Mouse (Mus musculus) kidney, embryonic 14.5 days (tissue): ENCODE results near the gene Itpka. TPM values are rescaled to one million over a fixed set of nuclear protein-coding genes. Genes with fewer than 3 reads are reported as not detected.

Experiments
- ATAC-seq: fragments of 200-750 bp; cut with Nextera tagmentation; 2 replicates; pipeline ENCODE4 v1.8.0; 2017; ENCODE audit warnings: moderate number of reproducible peaks, mild to moderate bottlenecking, moderate TSS enrichment, moderate library complexity; ENCODE audit not compliant: low FRiP score, low TSS enrichment
- H3K27ac ChIP-seq: fragments of 300-500 bp; sonication (generic); 2 replicates; pipeline ENCODE4 v1.5.1; 2014; ENCODE audit warnings: low read depth, mild to moderate bottlenecking, low read length, moderate library complexity, mixed read lengths
- H3K27me3 ChIP-seq: fragments of 300-500 bp; sonication (generic); 2 replicates; pipeline ENCODE4 v1.6.1; 2014; ENCODE audit warnings: mild to moderate bottlenecking, low read length; ENCODE audit not compliant: control insufficient read depth, insufficient read depth
- H3K36me3 ChIP-seq: fragments of 300-500 bp; sonication (generic); 2 replicates; pipeline ENCODE4 v1.6.1; 2014; ENCODE audit warnings: low read length, mixed read lengths; ENCODE audit not compliant: control insufficient read depth, insufficient read depth
- H3K4me1 ChIP-seq: fragments of 300-500 bp; sonication (generic); 2 replicates; pipeline ENCODE4 v1.6.1; 2014; ENCODE audit warnings: low read length, mixed read lengths; ENCODE audit not compliant: control insufficient read depth, insufficient read depth
- H3K4me2 ChIP-seq: fragments of 300-500 bp; sonication (generic); replicated peaks from 2 replicates; pipeline ENCODE4 v1.6.1; 2014; ENCODE audit warnings: low read depth, mild to moderate bottlenecking, low read length
- H3K4me3 ChIP-seq: fragments of 300-500 bp; sonication (generic); 2 replicates; pipeline ENCODE4 v1.5.1; 2014; ENCODE audit warnings: mild to moderate bottlenecking, low read length
- H3K9ac ChIP-seq: fragments of 300-500 bp; sonication (generic); 2 replicates; pipeline ENCODE4 v1.6.1; 2014; ENCODE audit warnings: low read depth, mild to moderate bottlenecking, low read length, moderate library complexity
- H3K9me3 ChIP-seq: fragments of 300-500 bp; sonication (generic); 2 replicates; pipeline ENCODE4 v1.6.1; 2016; ENCODE audit warnings: low read length; ENCODE audit not compliant: control insufficient read depth
- WGBS: fragments of 180-500 bp; shearing (Covaris S2); extraction: QIAGEN DNeasy Blood & Tissue Kit; methylation state at CpG from one replicate; pipeline ENCODE4 v1.1.7; 2014; 5-methylcytosine and 5-hydroxymethylcytosine counted together
- polyA plus RNA-seq: library from polyadenylated mRNA; unstranded; fragments of >200 nt; fragmentation: Nextera tagmentation; extraction: Ambion mirVana; gene quantifications from 2 replicates; pipeline ENCODE4 v1.2.1, GENCODE M21; 2014

The Itpka gene
- polyA plus RNA-seq, 1 experiment from 2014 or later = 0.87 TPM

GRCm38 (mm10) chr2:119721070-119721469, 21.1 kb upstream of the Itpka start:
- 99% methylated on average over 8 of the region's 8 CpGs for WGBS
- H3K36me3 ChIP-seq = peaks cover 70% of the 10 kb centered on the region
- no peaks in the 10 kb centered on the region for H3K9me3 ChIP-seq
- no peak overlapping the region for H3K4me3 ChIP-seq
- H3K9ac ChIP-seq = no peak overlapping the region
- no peaks in the 10 kb centered on the region for H3K27me3 ChIP-seq
- no peaks in the 10 kb centered on the region for H3K4me1 ChIP-seq
- no peak for ATAC-seq
- H3K4me2 ChIP-seq = no peak overlapping the region
- H3K27ac ChIP-seq = no peak overlapping the region

- Histone ChIP-seq H3K36me3 (peaks cover 88% of the 10 kb centered on the region), H3K4me2 (no peak overlapping the region), H3K4me3 (no peak overlapping the region), H3K4me1 (no peaks in the 10 kb centered on the region), H3K27ac (no peak overlapping the region), H3K9me3 (no peaks in the 10 kb centered on the region), H3K27me3 (no peaks in the 10 kb centered on the region), H3K9ac (no peak overlapping the region)
- 91% methylated on average over 3 of the region's 3 CpGs for WGBS
- no peak for ATAC-seq
These were observed 14.2 kb upstream of the Itpka start for GRCm38 (mm10) chr2:119727762-119728416.

- no peak overlapping the region for H3K4me3 ChIP-seq
- H3K27me3 ChIP-seq = no peaks in the 10 kb centered on the region
- peaks cover 88% of the 10 kb centered on the region for H3K36me3 ChIP-seq
- WGBS = 88% methylated on average over 4 of the region's 4 CpGs
- no peak overlapping the region for H3K9ac ChIP-seq
- H3K9me3 ChIP-seq = no peaks in the 10 kb centered on the region
- no peak for ATAC-seq
- no peak overlapping the region for H3K4me2 ChIP-seq
- no peaks in the 10 kb centered on the region for H3K4me1 ChIP-seq
- H3K27ac ChIP-seq = no peak overlapping the region
These were observed 11.4 kb upstream of the Itpka start for GRCm38 (mm10) chr2:119730735-119731134.

- H3K4me2 ChIP-seq = no peak overlapping the region
- H3K36me3 ChIP-seq = peaks cover 26% of the 10 kb centered on the region
- no peak overlapping the region for H3K27ac ChIP-seq
- H3K9me3 ChIP-seq = no peaks in the 10 kb centered on the region
- H3K4me3 ChIP-seq = no peak overlapping the region
- WGBS = 30% methylated on average over 12 of the region's 12 CpGs
- H3K4me1 ChIP-seq = peaks cover 9% of the 10 kb centered on the region
- no peak for ATAC-seq
- H3K27me3 ChIP-seq = no peaks in the 10 kb centered on the region
- H3K9ac ChIP-seq = no peak overlapping the region
These were observed 5.0 kb upstream of the Itpka start for GRCm38 (mm10) chr2:119737124-119737523.

- H3K27ac ChIP-seq = no peak overlapping the region; the same call in 1 of the 2 replicates
- no peak overlapping the region for H3K4me2 ChIP-seq
- peaks cover 23% of the 10 kb centered on the region for H3K4me1 ChIP-seq
- no peaks in the 10 kb centered on the region for H3K9me3 ChIP-seq
- H3K4me3 ChIP-seq = no peak overlapping the region
- H3K27me3 ChIP-seq = peaks cover 22% of the 10 kb centered on the region
- no peak overlapping the region for H3K9ac ChIP-seq
- no peaks in the 10 kb centered on the region; the same call in 1 of the 2 replicates for H3K36me3 ChIP-seq
- WGBS = 5% methylated on average over 2 of the region's 2 CpGs
- ATAC-seq = no peak
These were observed 1.6 kb upstream of the Itpka start for GRCm38 (mm10) chr2:119740567-119740966.

GRCm38 (mm10) chr2:119742461-119743175, 481 bp downstream of the Itpka start:
- peaks cover 22% of the 10 kb centered on the region for H3K27me3 ChIP-seq

GRCm38 (mm10) chr2:119743176-119743807, 1.2 kb downstream of the Itpka start:
- peaks cover 22% of the 10 kb centered on the region for H3K27me3 ChIP-seq
- H3K4me2 ChIP-seq = peak overlapping the region; percentile 99
- H3K4me1 ChIP-seq = peaks cover 23% of the 10 kb centered on the region
- H3K36me3 ChIP-seq = no peaks in the 10 kb centered on the region
- 12% methylated on average over 27 of the region's 31 CpGs for WGBS
- H3K27ac ChIP-seq = no peak overlapping the region
- no peaks in the 10 kb centered on the region for H3K9me3 ChIP-seq
- no peak overlapping the region for H3K9ac ChIP-seq
- no peak for ATAC-seq
- H3K4me3 ChIP-seq = peak overlapping the region; percentile 66

More at GRCm38 (mm10) chr2:119742461-119743175, 481 bp downstream of the Itpka start:
- peaks cover 23% of the 10 kb centered on the region for H3K4me1 ChIP-seq
- no peaks in the 10 kb centered on the region for H3K36me3 ChIP-seq
- under 1% methylated on average over 64 of the region's 70 CpGs for WGBS
- H3K4me2 ChIP-seq = peak overlapping the region; percentile 99
- no peaks in the 10 kb centered on the region for H3K9me3 ChIP-seq
- H3K9ac ChIP-seq = peak overlapping the region; percentile 63
- H3K27ac ChIP-seq = no peak overlapping the region
- peak; percentile 8; the same call in 1 of the 2 replicates for ATAC-seq
- H3K4me3 ChIP-seq = peak overlapping the region; percentile 66

- Histone ChIP-seq H3K4me2 (peak overlapping the region; percentile 33), H3K36me3 (no peaks in the 10 kb centered on the region), H3K4me3 (peak overlapping the region; percentile 18; the same call in 1 of the 2 replicates), H3K9me3 (no peaks in the 10 kb centered on the region), H3K27ac (no peak overlapping the region), H3K27me3 (peaks cover 22% of the 10 kb centered on the region), H3K9ac (no peak overlapping the region), H3K4me1 (peaks cover 23% of the 10 kb centered on the region)
- 6% methylated on average over 22 of the region's 22 CpGs for WGBS
- no peak for ATAC-seq
These were observed 1.6 kb downstream of the Itpka start for GRCm38 (mm10) chr2:119743808-119744162.
